Mouse (Mus musculus) thymus, postnatal 10 days (tissue): ENCODE measurements around the gene Sh2d6.
A peak's percentile ranks its signal among the peaks of the same experiment; 100 is the strongest.

Experiments
- DNase-seq, 2 experiments: peaks; one replicate each; pipeline ENCODE4 v3.0.0; 2021; ENCODE audit warnings: low spot score in 2 of 2

The Sh2d6 gene

GRCm38 (mm10) chr6:72521607-72522006 lies at the start of gene Sh2d6:
Gene Sh2d6 (minus strand): TSS chr6:72521707.
- no peak for DNase-seq

GRCm38 (mm10) chr6:72570644-72571397 lies 49.3 kb upstream of the Sh2d6 start:
- DNase-seq: no peak

GRCm38 (mm10) chr6:72568736-72569135 lies 47.2 kb upstream of the Sh2d6 start:
- DNase-seq: no peak

- no peak for DNase-seq
These were observed 46.0 kb upstream of the Sh2d6 start for GRCm38 (mm10) chr6:72567508-72567907.

GRCm38 (mm10) chr6:72566044-72566443 lies 44.5 kb upstream of the Sh2d6 start:
- DNase-seq: peak; percentile 62 to 87

- DNase-seq: no peak
These were observed 44.0 kb upstream of the Sh2d6 start for GRCm38 (mm10) chr6:72565506-72565905.

- no peak for DNase-seq
These were observed 41.4 kb upstream of the Sh2d6 start for GRCm38 (mm10) chr6:72562894-72563293.

GRCm38 (mm10) chr6:72562486-72562885 lies 41.0 kb upstream of the Sh2d6 start:
- DNase-seq: no peak

- DNase-seq: no peak
These were observed 39.3 kb upstream of the Sh2d6 start for GRCm38 (mm10) chr6:72560801-72561200.

GRCm38 (mm10) chr6:72553079-72553412 lies 31.5 kb upstream of the Sh2d6 start:
- DNase-seq: no peak

- DNase-seq: peak; percentile 38 to 47
These were observed 30.9 kb upstream of the Sh2d6 start for GRCm38 (mm10) chr6:72552171-72553078.

GRCm38 (mm10) chr6:72550503-72551100 lies 29.1 kb upstream of the Sh2d6 start:
- no peak for DNase-seq

- DNase-seq: no peak
These were observed 28.5 kb upstream of the Sh2d6 start for GRCm38 (mm10) chr6:72550025-72550424.

GRCm38 (mm10) chr6:72549041-72549580 lies 27.6 kb upstream of the Sh2d6 start:
- no peak for DNase-seq

- no peak for DNase-seq
These were observed 26.4 kb upstream of the Sh2d6 start for GRCm38 (mm10) chr6:72547862-72548261.

- no peak for DNase-seq
These were observed 25.6 kb upstream of the Sh2d6 start for GRCm38 (mm10) chr6:72547121-72547520.

GRCm38 (mm10) chr6:72545377-72545776 lies 23.9 kb upstream of the Sh2d6 start:
- no peak for DNase-seq

- peak; percentile 41 to 44 for DNase-seq
These were observed 22.9 kb upstream of the Sh2d6 start, which contains the start of gene Capg for GRCm38 (mm10) chr6:72544283-72544987. Gene Capg (plus strand): TSS chr6:72544391.

- no peak for DNase-seq
These were observed 21.9 kb upstream of the Sh2d6 start for GRCm38 (mm10) chr6:72543265-72543850.

- DNase-seq: peak; percentile 82 to 83
These were observed 17.1 kb upstream of the Sh2d6 start for GRCm38 (mm10) chr6:72538562-72539031.

- no peak for DNase-seq
These were observed 16.5 kb upstream of the Sh2d6 start for GRCm38 (mm10) chr6:72537998-72538500.
